Mouse (Mus musculus) left cerebral cortex, adult 11 months (tissue): ENCODE data around the gene Pycard.
"Not testable (repeated sequence)": the region's sequence is repeated elsewhere in the genome, so short reads cannot be mapped to it uniquely, and the experiment has no call there.

Experiments used
- DNase-seq: peaks from one replicate; pipeline ENCODE4 v3.0.0; 2022; ENCODE audit warnings: low spot score

Pycard gene

DNA sequence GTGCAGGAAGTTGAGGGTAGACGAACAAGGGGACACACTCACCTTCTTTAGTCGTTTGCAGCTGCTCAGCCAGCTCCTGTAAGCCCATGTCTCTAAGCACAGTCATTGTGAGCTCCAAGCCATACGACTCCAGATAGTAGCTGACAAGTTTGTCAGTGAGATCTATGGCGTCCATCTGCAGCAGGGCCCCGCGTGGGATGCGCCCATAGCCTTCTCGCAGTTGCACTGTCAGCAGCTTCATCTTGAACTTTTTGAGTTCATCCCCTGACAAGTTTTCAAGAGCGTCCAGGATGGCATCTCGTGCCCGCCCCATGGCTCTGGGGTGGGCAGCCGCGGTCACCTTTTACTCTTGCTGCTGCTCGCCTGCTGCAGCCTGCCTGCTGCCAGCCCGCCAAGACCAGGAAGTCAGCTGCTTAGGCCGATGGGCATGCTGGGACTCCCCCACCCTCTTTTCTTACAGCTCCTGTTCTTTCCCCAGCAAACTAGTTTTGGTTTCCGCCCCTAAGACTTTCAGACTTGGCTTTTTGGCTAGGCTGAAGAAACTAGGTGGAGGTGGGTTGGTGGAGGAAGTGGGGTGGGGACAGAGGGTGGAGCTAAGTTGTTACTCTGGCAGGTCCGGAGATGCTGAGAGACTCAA, at the start of gene Pycard:
TSS of gene Pycard (minus strand) at position 527 of the 637 bp plus-strand sequence.
- DNase-seq: no peak

DNA sequence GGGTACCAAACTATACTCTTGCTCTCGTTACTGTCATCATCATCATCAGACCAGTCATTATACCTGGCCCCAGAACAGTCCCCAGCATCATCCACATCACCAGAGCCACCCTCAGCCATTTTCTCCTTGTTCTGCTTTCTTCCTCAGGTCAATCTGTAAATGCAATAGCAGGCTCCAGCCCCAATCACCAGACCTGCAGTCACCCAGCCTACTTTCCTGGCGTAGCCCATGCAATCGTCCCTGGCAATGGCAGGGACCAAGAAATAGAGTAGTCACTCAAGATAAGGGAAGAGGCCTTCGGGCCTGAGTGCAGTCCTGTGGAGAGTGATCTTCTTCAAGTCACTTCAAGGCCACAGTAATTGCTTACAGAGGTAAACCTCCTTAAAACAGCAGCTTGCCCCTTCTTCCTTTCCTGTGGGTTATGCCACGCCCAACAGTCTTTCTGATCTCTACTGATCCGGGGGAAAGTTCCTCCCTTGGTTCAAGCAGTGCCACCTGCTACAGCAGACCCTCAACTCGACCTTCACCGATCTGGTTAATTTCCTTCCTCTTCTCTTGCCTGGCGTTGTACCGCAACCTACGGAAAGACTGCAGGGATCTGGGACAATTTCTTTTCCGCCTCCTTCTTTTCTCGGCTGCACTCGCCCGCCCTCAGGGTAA, 48.6 kb upstream of the Pycard start:
- not testable (repeated sequence) for DNase-seq

DNA sequence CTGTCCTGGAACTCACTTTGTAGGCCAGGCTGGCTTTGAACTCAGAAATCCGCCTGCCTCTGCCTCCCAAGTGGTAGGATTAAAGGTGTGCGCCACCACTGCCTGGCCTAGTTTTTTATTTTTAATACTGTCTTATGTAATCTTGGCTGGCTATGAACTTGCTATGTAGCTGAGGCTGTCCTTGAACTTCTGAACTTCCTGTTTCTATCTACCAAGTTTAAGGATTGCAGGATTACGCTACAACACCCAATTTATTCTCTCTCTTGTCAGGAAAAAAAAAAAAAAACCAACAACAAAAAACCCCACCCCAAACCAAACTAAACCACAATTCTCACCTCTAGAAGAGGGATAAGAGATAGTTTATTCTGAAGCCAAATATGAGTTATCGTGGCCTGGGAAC, 39.9 kb upstream of the Pycard start:
- DNase-seq: no peak

DNA sequence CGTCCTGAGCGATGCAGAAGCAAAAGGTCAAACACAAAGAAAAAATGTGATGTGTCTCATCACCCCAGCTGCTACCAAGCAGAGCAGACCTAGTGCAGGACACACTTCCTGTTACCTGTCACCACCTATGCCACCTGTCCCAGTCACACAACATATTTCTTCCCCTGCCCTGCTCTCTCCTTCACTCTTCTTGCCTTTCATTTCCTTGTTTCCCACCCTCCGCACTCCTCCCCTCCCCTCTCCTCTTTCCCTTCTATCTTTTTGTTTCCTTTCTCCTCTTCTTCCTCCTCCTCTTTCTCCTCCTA, 39.3 kb upstream of the Pycard start:
- DNase-seq: no peak

DNA sequence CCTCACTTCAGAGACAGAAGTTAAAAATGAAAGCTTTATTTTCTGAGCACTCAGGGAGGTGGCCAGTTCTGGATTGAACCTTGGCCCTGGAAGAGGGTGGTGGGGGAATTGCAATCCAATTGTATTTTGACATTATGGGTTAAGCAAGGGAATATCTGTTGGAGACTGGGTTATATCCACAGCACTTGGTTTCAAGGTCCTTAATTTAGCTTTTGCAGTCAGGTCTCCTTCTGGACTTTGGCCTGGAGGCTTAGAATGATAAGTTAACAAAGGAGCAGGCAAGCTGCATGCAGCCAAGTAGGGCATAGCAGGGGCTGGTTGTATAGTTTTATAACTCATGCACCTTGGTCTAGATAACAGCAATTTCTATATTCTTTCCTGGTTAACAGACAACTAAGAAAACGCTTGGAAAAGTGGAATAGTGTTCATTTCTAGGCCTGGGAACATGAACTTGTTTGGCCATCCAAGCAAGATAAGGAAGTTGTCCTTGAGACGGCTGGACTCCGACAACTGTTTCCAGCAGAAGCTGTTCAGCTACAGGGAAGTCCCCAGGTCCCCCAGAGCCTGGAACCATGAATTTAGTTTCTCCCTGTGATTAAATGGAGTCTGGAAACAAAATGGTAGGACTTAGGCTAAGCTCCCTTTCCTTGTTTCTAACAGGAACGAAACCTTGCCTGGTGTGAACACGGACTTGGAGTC, 38.8 kb upstream of the Pycard start:
- DNase-seq: no peak

DNA sequence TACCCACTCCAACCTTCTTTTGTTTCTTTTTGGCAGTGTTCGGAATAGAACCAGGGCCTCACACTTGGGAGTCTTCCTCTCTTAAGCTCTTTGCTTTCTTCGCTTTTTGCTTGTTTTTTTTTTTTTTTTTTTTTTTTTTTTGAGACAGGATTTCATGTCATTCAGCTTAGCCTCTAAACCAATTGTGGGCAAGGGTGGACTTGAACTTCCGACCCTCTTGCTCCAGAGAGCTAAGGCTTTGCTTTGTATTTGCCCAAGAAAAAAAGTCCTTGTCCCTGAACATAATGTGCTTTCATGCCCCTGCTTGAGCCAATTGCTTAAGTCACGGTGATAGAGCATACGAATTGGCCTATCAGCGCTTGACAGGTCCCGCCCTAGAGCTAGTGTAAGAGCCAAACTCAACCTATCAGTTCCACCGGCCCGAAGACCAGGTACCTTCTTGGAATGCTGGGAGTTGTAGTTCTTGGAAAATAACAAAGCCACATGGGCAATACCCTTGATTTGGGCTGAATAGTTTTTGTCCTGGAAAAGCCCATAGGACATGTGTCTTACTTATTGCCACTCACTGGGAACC, 37.8 kb upstream of the Pycard start:
- DNase-seq: no peak

DNA sequence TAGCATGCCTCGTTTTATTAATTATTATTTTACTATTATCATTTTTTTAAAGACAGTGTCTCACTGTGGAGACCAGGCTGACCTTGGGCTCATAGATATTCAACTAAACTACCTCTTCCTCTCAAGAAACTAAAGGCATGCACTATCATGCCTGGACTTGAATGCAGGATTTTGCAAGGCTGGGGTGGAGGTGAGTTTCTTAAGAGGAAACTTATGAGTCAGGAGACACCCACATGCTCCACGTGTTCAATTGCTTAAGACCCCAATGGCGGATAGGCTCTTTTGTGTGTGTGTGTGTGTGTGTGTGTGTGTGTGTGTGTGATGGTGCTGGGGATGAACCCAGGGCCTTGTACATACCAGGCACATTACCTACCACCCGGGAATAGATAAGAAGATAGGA, 31.7 kb upstream of the Pycard start:
- no peak for DNase-seq

DNA sequence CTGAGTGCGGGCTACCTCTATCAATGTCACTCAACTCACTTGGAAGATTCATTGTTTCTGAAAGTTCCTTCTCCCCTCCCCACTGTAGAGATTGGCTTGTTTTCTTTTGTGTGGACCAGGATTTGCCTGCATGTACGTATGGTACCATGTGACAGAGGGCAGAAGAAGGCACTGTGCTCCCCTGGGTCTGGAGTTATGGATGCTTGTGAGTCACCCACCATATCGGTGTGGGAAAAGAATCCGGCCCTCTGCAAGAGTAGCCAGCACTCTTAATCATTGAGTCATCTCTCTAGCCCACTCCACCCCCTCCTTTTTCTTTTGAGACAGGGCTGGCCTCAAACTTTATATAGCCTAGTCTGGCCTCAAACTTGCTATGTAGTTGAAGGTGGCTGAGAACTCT, 31.3 kb upstream of the Pycard start:
- no peak for DNase-seq

DNA sequence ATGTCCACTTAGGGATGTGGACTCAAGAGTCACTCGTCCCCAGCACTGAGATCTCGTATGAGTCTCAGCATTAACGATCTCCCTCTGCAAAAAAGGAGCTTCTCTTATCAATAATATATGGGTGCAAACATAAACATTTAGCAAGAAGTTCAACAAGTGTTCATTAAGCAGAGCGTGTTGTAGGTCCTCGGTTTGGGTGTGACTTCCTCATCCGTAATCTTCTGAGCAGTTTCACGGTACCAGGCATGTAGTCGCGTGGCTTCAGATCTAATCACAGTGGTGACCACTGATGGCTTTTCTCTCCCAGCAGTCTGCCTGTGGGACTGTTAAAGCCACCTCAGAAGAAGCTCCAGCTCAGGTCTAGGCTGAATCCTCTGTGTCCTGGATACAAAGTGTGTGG, 30.7 kb upstream of the Pycard start:
- no peak for DNase-seq

DNA sequence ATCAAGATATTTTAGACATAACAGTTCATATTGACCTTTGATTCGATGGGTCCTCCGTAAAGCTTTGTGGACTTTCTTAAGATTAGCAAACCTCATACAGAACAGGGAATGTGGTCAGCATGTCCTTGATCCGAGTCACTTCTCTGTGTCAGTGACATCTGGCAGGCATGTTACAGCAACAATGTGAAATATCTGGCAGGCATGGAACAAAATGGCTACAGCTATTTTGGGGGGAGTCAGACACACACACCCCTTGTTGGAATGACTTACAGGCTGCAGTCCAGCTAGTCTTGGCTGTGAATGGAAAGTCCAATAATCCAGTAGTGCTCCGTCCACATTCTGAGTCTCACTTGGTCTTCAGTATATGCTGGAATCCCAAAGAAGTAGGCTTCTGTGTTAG, 29.9 kb upstream of the Pycard start:
- DNase-seq: no peak

DNA sequence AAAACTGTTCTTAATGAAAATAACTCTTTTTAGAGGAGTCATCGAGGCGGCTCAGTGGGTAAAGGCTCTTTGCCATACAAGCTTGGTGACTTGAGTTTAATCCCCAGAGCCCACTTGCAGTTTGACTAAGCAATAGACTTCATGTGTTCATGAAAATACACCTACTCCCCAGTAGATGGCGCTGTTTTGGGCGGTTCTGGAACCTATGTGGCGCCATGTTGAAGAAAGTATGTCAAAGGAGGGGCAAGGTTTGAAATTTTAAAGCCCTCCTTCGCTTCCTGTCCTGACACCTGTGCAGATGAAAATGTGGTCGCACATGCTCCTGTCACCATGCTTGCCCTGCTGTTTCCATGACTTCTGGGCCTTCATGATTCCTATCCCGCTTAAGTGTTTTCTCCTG, 29.3 kb upstream of the Pycard start:
- DNase-seq: no peak

DNA sequence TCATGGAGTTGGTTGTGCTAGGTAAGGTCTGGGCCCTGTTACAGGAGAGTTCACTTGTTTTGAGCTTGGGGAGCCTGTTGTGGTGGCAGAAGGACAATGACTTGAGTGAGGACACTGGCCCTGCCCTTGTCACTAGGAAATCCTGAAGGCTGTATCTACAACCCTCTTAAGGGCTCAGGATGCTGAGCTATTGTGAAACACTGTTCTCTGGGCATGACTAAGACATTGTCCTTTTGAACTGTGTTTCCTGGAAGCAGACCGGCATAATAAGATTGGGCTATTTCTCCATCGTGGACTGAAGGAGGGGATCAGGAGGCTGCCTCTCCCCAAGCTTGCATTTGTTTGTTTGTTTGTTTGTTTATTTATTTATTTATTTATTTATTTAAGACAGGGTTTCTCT, 25.5 kb upstream of the Pycard start:
- no peak for DNase-seq

DNA sequence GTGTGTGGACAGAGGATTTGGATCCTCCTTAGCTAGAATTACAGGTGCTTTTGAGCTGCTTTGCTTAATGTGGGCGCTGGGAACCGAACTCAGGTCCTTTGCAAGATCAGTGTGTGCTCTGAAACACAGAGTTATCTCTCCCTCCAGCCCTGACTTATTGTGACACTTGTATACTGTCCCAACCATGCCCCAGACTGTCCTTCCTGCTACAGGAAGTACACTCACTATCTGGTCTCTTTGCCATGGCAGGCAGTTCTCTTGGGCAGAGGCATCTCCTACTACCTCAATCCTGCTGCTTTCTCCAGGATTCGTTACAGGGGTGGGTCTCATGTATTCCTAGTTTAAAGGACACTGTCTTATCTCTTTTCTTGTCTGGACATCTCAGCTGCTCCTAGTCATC, 24.6 kb upstream of the Pycard start:
- DNase-seq: no peak

DNA sequence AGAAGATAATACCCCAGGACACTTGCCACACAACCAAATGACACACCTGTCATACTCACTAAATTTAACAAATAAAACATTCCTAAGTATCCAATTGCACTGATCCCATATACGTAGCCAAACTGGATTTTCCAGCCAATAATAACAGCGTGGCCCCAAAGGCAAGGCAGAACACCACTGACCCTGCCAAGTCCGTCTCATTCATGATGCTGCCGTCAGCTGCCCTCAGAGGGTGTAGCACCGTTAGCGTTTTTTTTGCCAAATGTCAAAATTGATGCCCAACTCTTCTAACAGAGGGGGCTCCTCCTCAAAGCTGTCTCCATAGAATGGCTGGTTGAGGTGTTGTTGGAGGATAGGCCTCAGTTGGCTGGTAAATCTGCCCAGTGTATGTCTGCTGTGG, 23.0 kb upstream of the Pycard start:
- no peak for DNase-seq

DNA sequence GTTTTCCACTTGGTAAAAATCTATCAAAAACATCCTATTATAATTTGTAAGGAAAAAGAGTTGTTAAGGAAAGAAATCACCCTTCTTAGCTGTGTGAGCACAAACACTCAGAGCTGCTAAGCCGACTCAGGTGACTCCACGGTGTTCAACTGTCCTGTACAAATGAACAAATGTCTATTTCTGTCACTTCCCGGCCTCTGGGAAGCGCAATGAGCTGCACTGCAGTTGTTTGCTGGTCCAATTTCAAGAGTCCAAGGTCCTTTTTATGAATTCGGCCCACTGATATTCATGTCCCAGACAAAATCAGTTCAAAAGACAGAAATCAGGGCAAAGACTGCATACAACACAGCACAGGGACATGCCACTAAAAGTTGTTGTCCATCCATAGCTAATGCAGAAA, 22.5 kb upstream of the Pycard start:
- not testable (repeated sequence) for DNase-seq

DNA sequence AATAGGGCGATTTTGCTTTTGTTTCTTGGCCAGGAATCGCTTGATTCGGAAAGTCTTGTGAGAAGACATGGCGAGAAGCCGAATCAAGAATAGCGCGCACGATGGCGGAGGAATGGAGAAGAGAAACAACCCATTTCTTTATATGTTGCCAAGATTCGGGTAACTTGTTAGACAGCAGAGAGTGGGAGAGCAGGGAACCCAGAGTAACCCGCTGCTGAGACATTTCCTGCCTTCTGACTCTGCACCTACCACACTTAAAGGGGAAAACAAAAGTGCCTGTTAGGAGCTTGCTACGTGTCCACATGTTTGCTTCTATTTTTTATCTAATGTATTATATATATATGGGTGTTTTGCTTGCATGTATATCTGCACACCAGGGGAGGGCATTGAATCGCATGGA, 19.4 kb upstream of the Pycard start:
- no peak for DNase-seq

DNA sequence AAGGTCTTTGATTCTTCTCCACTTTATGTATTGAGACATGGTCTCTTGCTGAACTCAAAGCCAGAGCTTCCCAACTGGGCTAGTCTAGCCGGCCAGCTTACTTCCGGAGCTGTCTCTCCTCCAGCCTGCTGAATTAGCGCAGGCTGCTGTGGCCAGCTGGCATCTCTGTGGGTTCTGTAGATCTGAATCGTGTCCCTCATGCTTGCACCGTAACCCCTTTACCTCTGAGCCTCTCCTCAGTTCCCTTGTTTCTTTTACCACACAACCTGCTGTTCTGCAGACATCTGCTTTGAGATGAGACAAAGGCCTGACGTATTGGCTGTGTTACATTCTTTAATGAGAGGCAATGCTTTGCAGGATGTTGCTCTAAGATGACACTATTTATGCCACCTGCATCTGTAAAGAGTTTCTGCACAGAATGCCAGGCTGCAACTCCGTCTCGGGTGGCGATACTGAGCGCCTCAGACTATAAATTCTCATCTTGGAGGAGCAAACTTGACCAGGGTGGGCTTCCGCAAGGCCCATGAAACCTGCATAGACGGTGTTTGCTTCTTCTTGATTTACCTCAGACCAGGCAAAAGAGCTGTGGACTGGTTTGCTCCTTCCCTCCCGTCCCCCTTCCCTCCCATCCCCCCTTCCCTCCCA, 18.6 kb upstream of the Pycard start:
- no peak for DNase-seq

DNA sequence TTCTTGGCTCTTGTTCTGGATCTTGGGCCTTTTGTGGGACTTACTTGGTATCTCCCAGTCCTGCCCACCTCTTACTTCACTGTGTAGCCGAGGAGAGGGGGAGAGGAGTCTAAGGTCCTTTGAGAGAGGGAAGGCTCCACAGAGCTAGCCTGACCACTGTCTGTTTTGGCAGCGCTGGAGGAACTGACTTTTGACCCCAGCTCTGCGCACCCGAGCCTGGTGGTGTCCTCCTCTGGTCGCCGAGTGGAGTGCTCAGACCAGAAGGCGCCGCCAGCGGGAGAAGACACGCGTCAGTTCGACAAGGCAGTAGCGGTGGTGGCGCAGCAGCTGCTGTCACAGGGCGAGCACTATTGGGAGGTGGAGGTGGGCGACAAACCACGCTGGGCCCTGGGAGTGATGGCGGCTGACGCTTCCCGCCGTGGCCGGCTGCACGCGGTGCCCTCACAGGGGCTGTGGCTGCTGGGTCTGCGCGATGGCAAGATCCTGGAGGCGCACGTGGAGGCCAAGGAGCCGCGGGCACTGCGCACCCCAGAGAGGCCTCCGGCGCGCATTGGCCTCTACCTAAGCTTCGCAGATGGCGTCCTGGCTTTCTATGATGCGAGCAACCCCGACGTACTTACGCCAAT, 16.2 kb upstream of the Pycard start:
- DNase-seq: no peak

DNA sequence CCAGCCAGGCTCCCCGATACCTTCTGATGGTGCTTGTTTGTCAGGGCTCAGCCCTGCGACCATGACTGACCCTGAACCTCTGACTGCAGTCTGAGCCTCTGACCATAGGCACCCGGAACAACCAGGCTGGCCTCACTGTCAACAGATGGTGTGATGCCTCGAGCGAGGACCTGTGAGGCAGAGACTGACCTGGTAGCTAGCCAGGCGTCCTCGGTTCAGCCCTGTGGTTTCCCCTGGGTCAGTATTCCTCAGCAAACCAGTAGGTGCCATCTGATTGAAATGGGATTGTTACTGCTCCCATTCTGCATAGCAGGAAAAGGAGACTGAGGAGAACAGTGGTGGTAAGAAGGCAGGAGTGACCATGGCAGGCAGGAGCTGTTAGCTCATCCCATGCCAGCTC, 12.5 kb upstream of the Pycard start:
- no peak for DNase-seq

DNA sequence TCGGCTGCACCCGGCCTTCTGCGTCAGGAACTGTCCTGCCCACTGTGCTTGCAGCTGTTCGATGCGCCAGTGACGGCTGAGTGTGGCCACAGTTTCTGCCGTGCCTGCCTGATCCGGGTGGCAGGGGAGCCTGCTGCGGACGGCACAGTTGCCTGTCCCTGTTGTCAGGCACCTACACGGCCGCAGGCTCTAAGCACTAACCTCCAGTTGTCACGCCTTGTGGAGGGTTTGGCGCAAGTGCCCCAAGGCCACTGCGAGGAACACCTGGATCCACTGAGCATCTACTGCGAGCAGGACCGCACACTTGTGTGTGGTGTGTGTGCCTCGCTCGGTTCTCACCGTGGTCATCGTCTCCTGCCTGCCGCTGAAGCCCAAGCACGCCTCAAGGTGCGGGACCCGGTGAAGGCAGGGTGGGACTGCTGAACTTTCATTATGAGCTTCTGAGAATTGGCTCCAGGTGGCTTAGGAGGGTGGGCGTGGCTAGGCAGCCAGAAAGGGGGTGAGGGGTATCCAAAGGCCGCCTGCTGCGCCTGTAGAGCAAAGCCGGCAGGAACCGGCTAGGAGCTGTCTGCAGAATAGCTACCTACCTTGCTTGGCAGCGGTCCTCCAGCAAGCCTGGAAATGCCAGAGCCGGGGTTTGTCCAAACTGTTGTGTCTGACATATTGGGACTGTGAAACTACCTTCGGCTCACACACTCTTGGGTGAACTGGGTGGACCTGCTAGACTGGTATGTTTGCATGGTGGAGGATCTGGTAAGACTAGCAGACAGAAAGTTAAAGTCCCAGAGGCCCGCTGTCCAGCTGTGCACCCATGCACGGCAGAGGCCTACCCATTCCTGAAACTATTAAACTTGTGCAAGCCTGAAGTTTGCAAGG, 11.1 kb upstream of the Pycard start:
- no peak for DNase-seq

DNA sequence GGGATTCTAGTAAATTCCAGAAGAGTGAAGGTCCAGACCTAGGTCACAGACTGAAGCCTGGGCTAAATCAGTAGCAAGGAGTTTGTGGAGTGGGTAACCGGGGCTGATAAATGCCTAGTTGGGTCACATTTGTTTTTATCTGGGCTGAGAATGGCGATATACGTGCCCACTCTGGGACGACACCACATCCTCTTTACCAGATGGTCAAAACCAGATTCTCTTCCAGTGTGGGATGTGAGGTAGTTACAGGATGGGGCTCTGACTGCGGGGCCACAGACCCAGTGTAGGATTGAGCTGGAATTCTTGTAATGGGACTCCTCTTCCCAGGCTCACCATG, 10.5 kb upstream of the Pycard start:
- no peak for DNase-seq

DNA sequence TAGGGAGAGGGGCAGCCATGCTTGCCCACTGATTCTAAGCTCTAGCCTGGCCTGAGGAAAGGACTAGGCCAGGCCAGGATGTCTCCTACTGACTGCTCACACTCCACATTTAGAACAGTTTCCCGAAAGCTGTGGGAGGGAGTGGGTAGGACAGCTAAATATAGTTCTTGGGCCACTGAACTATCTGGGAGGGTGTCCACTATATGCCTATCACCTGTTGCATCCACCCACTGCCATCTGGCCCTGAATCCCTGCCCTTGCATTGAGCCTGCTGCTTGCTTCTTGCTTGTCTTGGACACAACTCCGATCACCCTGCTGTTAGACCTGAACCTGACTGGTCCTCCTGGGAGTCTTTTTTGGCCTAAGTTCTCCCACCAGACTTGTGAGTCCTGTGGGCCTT, 10.0 kb upstream of the Pycard start, which contains the start of gene Trim72:
TSS of gene Trim72 (plus strand) at position 262 of the 400 bp plus-strand sequence.
- DNase-seq: no peak
